ENCODE assay signal across 23 mouse cellular contexts in genomic region chr8:105472983-105473382, GRCm38 (mm10). TPM values are rescaled to one million over a fixed set of nuclear protein-coding genes. Genes with fewer than 3 reads are reported as not detected.
A peak's percentile ranks its signal among the peaks of the same experiment; 100 is the strongest.
DNase-seq lines count a peak whose midpoint lies in the region; ATAC-seq lines count a peak whose summit lies in the region.
"Had no signal": no experiment of that assay in that cellular context is flagged by ENCODE, and none has a peak within 500 bp of the region (broad histone marks: within the 10 kb centered on the region; RNA-seq: fewer than 3 reads in every experiment).

No protein-coding gene starts in this region.

- H3K36me3 ChIP-seq in forebrain, embryonic 10.5 days (replicated peaks), result peaks cover 5% of the 10 kb centered on the region
- H3K36me3 ChIP-seq in forebrain, embryonic 14.5 days (ENCODE audit: control insufficient read depth, insufficient read depth, low read length), result no peaks in the 10 kb centered on the region
- H3K36me3 ChIP-seq in heart, embryonic 10.5 days, result 0 out of 2 replicates have a peak, but pooled peaks cover 7% of the 10 kb centered on the region
- peaks cover 26% of the 10 kb centered on the region for H3K36me3 ChIP-seq in midbrain, embryonic 10.5 days
- H3K36me3 ChIP-seq in midbrain, embryonic 13.5 days, result peaks cover 4% of the 10 kb centered on the region; the same call in 1 of the 2 replicates
- no peaks in the 10 kb centered on the region for H3K36me3 ChIP-seq in intestine, embryonic 16.5 days (ENCODE audit: control insufficient read depth, insufficient read depth, low read length)
- H3K36me3 ChIP-seq: G1E; hindbrain, embryonic 15.5 days had no signal

- H3K27me3 ChIP-seq in forebrain, embryonic 10.5 days (ENCODE audit: poor library complexity, severe bottlenecking), result peaks cover 76% of the 10 kb centered on the region
- H3K27me3 ChIP-seq in forebrain, embryonic 14.5 days (replicated peaks; ENCODE audit: control insufficient read depth, insufficient read depth, low read length), result 0 out of 2 replicates have a peak, but pooled peaks cover 4% of the 10 kb centered on the region
- peaks cover 53% of the 10 kb centered on the region for H3K27me3 ChIP-seq in heart, embryonic 10.5 days (ENCODE audit: insufficient read depth, poor library complexity, severe bottlenecking)
- H3K27me3 ChIP-seq in midbrain, embryonic 10.5 days (ENCODE audit: low read depth, poor library complexity, severe bottlenecking), result peaks cover 71% of the 10 kb centered on the region
- H3K27me3 ChIP-seq in midbrain, embryonic 13.5 days, result peaks cover 14% of the 10 kb centered on the region
- H3K27me3 ChIP-seq in intestine, embryonic 16.5 days (replicated peaks; ENCODE audit: control insufficient read depth, insufficient read depth, low read length), result no peaks in the 10 kb centered on the region; the same call in 1 of the 2 replicates
- H3K27me3 ChIP-seq: CH12.LX; hindbrain, embryonic 15.5 days had no signal

- peaks cover 88% of the 10 kb centered on the region for H3K4me1 ChIP-seq in forebrain, embryonic 10.5 days
- peaks cover 30% of the 10 kb centered on the region for H3K4me1 ChIP-seq in forebrain, embryonic 14.5 days (ENCODE audit: control insufficient read depth, insufficient read depth, low read length)
- H3K4me1 ChIP-seq in heart, embryonic 10.5 days, result peaks cover 75% of the 10 kb centered on the region
- H3K4me1 ChIP-seq in midbrain, embryonic 10.5 days, result peaks cover 90% of the 10 kb centered on the region
- peaks cover 73% of the 10 kb centered on the region for H3K4me1 ChIP-seq in midbrain, embryonic 13.5 days (replicated peaks)
- peaks cover 38% of the 10 kb centered on the region for H3K4me1 ChIP-seq in intestine, embryonic 16.5 days (ENCODE audit: control insufficient read depth, insufficient read depth, low read length)

- ATAC-seq in forebrain, embryonic 14.5 days, result no peak
- no peak for ATAC-seq in midbrain, embryonic 13.5 days
- ATAC-seq in granulocyte monocyte progenitor cell, adult 5-6 weeks (replicated peaks; ENCODE audit: poor library complexity, severe bottlenecking), result peak; percentile 20
- no peak for ATAC-seq in intestine, embryonic 16.5 days
- ATAC-seq: forebrain, postnatal 0 days; inflammation-experienced regulatory T-cells, adult 6 months had no signal

- peak overlapping the region; percentile 18; the same call in 1 of the 2 replicates for H3K4me3 ChIP-seq in forebrain, embryonic 10.5 days
- no peak overlapping the region for H3K4me3 ChIP-seq in forebrain, embryonic 14.5 days (ENCODE audit: low read depth, low read length)
- H3K4me3 ChIP-seq in heart, embryonic 10.5 days, result no peak overlapping the region
- peak overlapping the region; percentile 29; the same call in 1 of the 2 replicates for H3K4me3 ChIP-seq in midbrain, embryonic 10.5 days
- H3K4me3 ChIP-seq in midbrain, embryonic 13.5 days (replicated peaks), result no peak overlapping the region
- no peak overlapping the region for H3K4me3 ChIP-seq in intestine, embryonic 16.5 days (ENCODE audit: low read length)
- H3K4me3 ChIP-seq: embryonic facial prominence, embryonic 12.5 days; forebrain, embryonic 12.5 days; hindbrain, embryonic 15.5 days had no signal

- H3K4me2 ChIP-seq in forebrain, embryonic 14.5 days (ENCODE audit: low read length), result no peak overlapping the region
- no peak overlapping the region for H3K4me2 ChIP-seq in midbrain, embryonic 13.5 days (replicated peaks)
- H3K4me2 ChIP-seq in intestine, embryonic 16.5 days (ENCODE audit: low read depth, low read length), result no peak overlapping the region
- H3K4me2 ChIP-seq: embryonic facial prominence, embryonic 12.5 days; forebrain, embryonic 12.5 days; hindbrain, embryonic 15.5 days had no signal

- peak overlapping the region; percentile 49; the same call in 1 of the 2 replicates for H3K27ac ChIP-seq in forebrain, embryonic 10.5 days
- H3K27ac ChIP-seq in forebrain, embryonic 14.5 days (ENCODE audit: low read depth, low read length), result no peak overlapping the region
- peak overlapping the region; percentile 43; the same call in 1 of the 2 replicates for H3K27ac ChIP-seq in heart, embryonic 10.5 days
- H3K27ac ChIP-seq in midbrain, embryonic 10.5 days (replicated peaks), result peak overlapping the region; percentile 57; the same call in 1 of the 2 replicates
- H3K27ac ChIP-seq in midbrain, embryonic 13.5 days, result no peak overlapping the region
- H3K27ac ChIP-seq in intestine, embryonic 16.5 days (ENCODE audit: low read length), result no peak overlapping the region
- H3K27ac ChIP-seq: embryonic facial prominence, embryonic 12.5 days; kidney, postnatal 0 days had no signal

- no peak overlapping the region for H3K9ac ChIP-seq in forebrain, embryonic 14.5 days (ENCODE audit: low read length)
- H3K9ac ChIP-seq in midbrain, embryonic 13.5 days (replicated peaks), result no peak overlapping the region
- no peak overlapping the region; the same call in 1 of the 2 replicates for H3K9ac ChIP-seq in intestine, embryonic 16.5 days (ENCODE audit: low read depth, low read length)
- H3K9ac ChIP-seq: embryonic facial prominence, embryonic 12.5 days; forebrain, embryonic 12.5 days; forebrain, postnatal 0 days; hindbrain, embryonic 15.5 days had no signal

- WGBS in forebrain, embryonic 10.5 days, result 31% methylated on average over 9 of the region's 9 CpGs
- 53% methylated on average over 9 of the region's 9 CpGs for WGBS in forebrain, embryonic 14.5 days
- 31% methylated on average over 9 of the region's 9 CpGs for WGBS in heart, embryonic 10.5 days
- WGBS in midbrain, embryonic 10.5 days, result 29% methylated on average over 9 of the region's 9 CpGs
- WGBS in midbrain, embryonic 13.5 days, result 52% methylated on average over 9 of the region's 9 CpGs
- 70% methylated on average over 9 of the region's 9 CpGs for WGBS in intestine, embryonic 16.5 days

- no peaks in the 10 kb centered on the region for H3K9me3 ChIP-seq in forebrain, embryonic 10.5 days
- no peaks in the 10 kb centered on the region for H3K9me3 ChIP-seq in forebrain, embryonic 14.5 days (replicated peaks; ENCODE audit: control insufficient read depth, low read length)
- H3K9me3 ChIP-seq in heart, embryonic 10.5 days, result no peaks in the 10 kb centered on the region
- no peaks in the 10 kb centered on the region for H3K9me3 ChIP-seq in midbrain, embryonic 10.5 days (replicated peaks)
- H3K9me3 ChIP-seq in midbrain, embryonic 13.5 days, result no peaks in the 10 kb centered on the region
- H3K9me3 ChIP-seq in intestine, embryonic 16.5 days (ENCODE audit: control insufficient read depth, low read length), result no peaks in the 10 kb centered on the region
- H3K9me3 ChIP-seq: embryonic facial prominence, embryonic 12.5 days; forebrain, embryonic 12.5 days; G1E; hindbrain, embryonic 15.5 days had no signal

- intact Hi-C loops in heart, postnatal 25 days (cut with DNase I), result no loop called here

- no peak for DNase-seq in forebrain, embryonic 10.5 days (ENCODE audit: extremely low spot score, low spot score)
- DNase-seq in forebrain, embryonic 14.5 days (ENCODE audit: low spot score), result no peak
- no peak for DNase-seq in heart, embryonic 10.5 days (ENCODE audit: low spot score)
- no peak for DNase-seq in heart, postnatal 25 days (ENCODE audit: low spot score)
- DNase-seq in midbrain, embryonic 10.5 days (ENCODE audit: low spot score), result no peak
- DNase-seq: adrenal gland, postnatal 10 days; cerebellum, adult 18-20 months; gastrocnemius, postnatal 25 days; kidney, adult 11 months; kidney, adult 9 months had no signal

RNA-seq across cellular contexts. Expression of gene Tppp3, which starts 1.7 kb away (rescaled TPM):
- 23.3 and 23.9 TPM in 2 replicates for polyA plus RNA-seq in forebrain, embryonic 10.5 days (2016; fragmentation: Nextera tagmentation; extraction: Ambion mirVana)
- 49.2 and 57.0 TPM in 2 replicates for polyA plus RNA-seq in forebrain, embryonic 14.5 days (2014; fragmentation: Nextera tagmentation; extraction: Ambion mirVana)
- 25.5 and 28.4 TPM in 2 replicates for polyA plus RNA-seq in heart, embryonic 10.5 days (2016; fragmentation: Nextera tagmentation; extraction: Ambion mirVana)
- 10 to 100 TPM; 51.4 TPM for total RNA-seq in heart, postnatal 25 days (2021)
- 94.4 and 100.0 TPM in 2 replicates for polyA plus RNA-seq in midbrain, embryonic 10.5 days (2016; fragmentation: Nextera tagmentation; extraction: Ambion mirVana)
- polyA plus RNA-seq in midbrain, embryonic 13.5 days (2015; fragmentation: Nextera tagmentation; extraction: Ambion mirVana), result 93.1 and 111 TPM in 2 replicates
- not detected in 2 replicates for total RNA-seq in granulocyte monocyte progenitor cell, adult 5-6 weeks (2014; fragmentation: Nextera tagmentation)
- not detected in 2 replicates for total RNA-seq in granulocyte monocyte progenitor cell, adult 5-6 weeks (2017)
- polyA plus RNA-seq in intestine, embryonic 16.5 days (2015; fragmentation: Nextera tagmentation; extraction: Ambion mirVana), result 41.9 and 42.3 TPM in 2 replicates
- total RNA-seq: G1E had no signal
- polyA plus RNA-seq: G1E had no signal

RNA-seq across cellular contexts. Expression of gene Zdhhc1, which starts 23.7 kb away (rescaled TPM):
- 12.9 and 18.5 TPM in 2 replicates for polyA plus RNA-seq in forebrain, embryonic 10.5 days (2016; fragmentation: Nextera tagmentation; extraction: Ambion mirVana)
- polyA plus RNA-seq in forebrain, embryonic 14.5 days (2014; fragmentation: Nextera tagmentation; extraction: Ambion mirVana), result 15.5 and 22.0 TPM in 2 replicates
- polyA plus RNA-seq in heart, embryonic 10.5 days (2016; fragmentation: Nextera tagmentation; extraction: Ambion mirVana), result 16.1 and 21.6 TPM in 2 replicates
- total RNA-seq in heart, postnatal 25 days (2021), result 10 to 100 TPM; 12.8 to 13.6 TPM
- 18.6 and 24.0 TPM in 2 replicates for polyA plus RNA-seq in midbrain, embryonic 10.5 days (2016; fragmentation: Nextera tagmentation; extraction: Ambion mirVana)
- polyA plus RNA-seq in midbrain, embryonic 13.5 days (2015; fragmentation: Nextera tagmentation; extraction: Ambion mirVana), result 26.2 and 31.3 TPM in 2 replicates
- total RNA-seq in granulocyte monocyte progenitor cell, adult 5-6 weeks (2014; fragmentation: Nextera tagmentation), result 1.8 and 10.4 TPM in 2 replicates
- total RNA-seq in granulocyte monocyte progenitor cell, adult 5-6 weeks (2017), result 3.6 and 4.6 TPM in 2 replicates
- polyA plus RNA-seq in intestine, embryonic 16.5 days (2015; fragmentation: Nextera tagmentation; extraction: Ambion mirVana), result 17.5 and 18.5 TPM in 2 replicates

RNA-seq across cellular contexts. Expression of gene Hsd11b2, which starts 45.6 kb away (rescaled TPM):
- 12.3 and 15.6 TPM in 2 replicates for polyA plus RNA-seq in forebrain, embryonic 10.5 days (2016; fragmentation: Nextera tagmentation; extraction: Ambion mirVana)
- 1.1 and 1.8 TPM in 2 replicates for polyA plus RNA-seq in forebrain, embryonic 14.5 days (2014; fragmentation: Nextera tagmentation; extraction: Ambion mirVana)
- polyA plus RNA-seq in heart, embryonic 10.5 days (2016; fragmentation: Nextera tagmentation; extraction: Ambion mirVana), result 14.8 and 37.5 TPM in 2 replicates
- under 1 TPM; 0.13 to 0.36 TPM for total RNA-seq in heart, postnatal 25 days (2021)
- polyA plus RNA-seq in midbrain, embryonic 10.5 days (2016; fragmentation: Nextera tagmentation; extraction: Ambion mirVana), result 28.8 and 30.2 TPM in 2 replicates
- polyA plus RNA-seq in midbrain, embryonic 13.5 days (2015; fragmentation: Nextera tagmentation; extraction: Ambion mirVana), result 11.6 and 16.9 TPM in 2 replicates
- total RNA-seq in granulocyte monocyte progenitor cell, adult 5-6 weeks (2014; fragmentation: Nextera tagmentation), result not detected in 2 replicates
- not detected in 2 replicates for total RNA-seq in granulocyte monocyte progenitor cell, adult 5-6 weeks (2017)
- 1.9 and 2.3 TPM in 2 replicates for polyA plus RNA-seq in intestine, embryonic 16.5 days (2015; fragmentation: Nextera tagmentation; extraction: Ambion mirVana)
- total RNA-seq: CH12.LX, G1E had no signal
- polyA plus RNA-seq: cortical plate, adult 2 months; G1E; inflammation-experienced regulatory T-cells, adult 6 months had no signal

RNA-seq across cellular contexts. Expression of gene Lrrc36, which starts 59.6 kb away (rescaled TPM):
- polyA plus RNA-seq in forebrain, embryonic 10.5 days (2016; fragmentation: Nextera tagmentation; extraction: Ambion mirVana), result 0.36 and 0.93 TPM in 2 replicates
- 0.22 and 0.43 TPM in 2 replicates for polyA plus RNA-seq in forebrain, embryonic 14.5 days (2014; fragmentation: Nextera tagmentation; extraction: Ambion mirVana)
- polyA plus RNA-seq in heart, embryonic 10.5 days (2016; fragmentation: Nextera tagmentation; extraction: Ambion mirVana), result 0.09 TPM in 1 of 2 replicates, not detected in the other
- total RNA-seq in heart, postnatal 25 days (2021), result under 1 TPM; 0.42 to 0.73 TPM
- 2.6 and 3.7 TPM in 2 replicates for polyA plus RNA-seq in midbrain, embryonic 10.5 days (2016; fragmentation: Nextera tagmentation; extraction: Ambion mirVana)
- 1.5 and 2.4 TPM in 2 replicates for polyA plus RNA-seq in midbrain, embryonic 13.5 days (2015; fragmentation: Nextera tagmentation; extraction: Ambion mirVana)
- 0.36 TPM in 1 of 2 replicates, not detected in the other for total RNA-seq in granulocyte monocyte progenitor cell, adult 5-6 weeks (2014; fragmentation: Nextera tagmentation)
- total RNA-seq in granulocyte monocyte progenitor cell, adult 5-6 weeks (2017), result not detected in 2 replicates
- 0.07 TPM in 1 of 2 replicates, not detected in the other for polyA plus RNA-seq in intestine, embryonic 16.5 days (2015; fragmentation: Nextera tagmentation; extraction: Ambion mirVana)
- total RNA-seq: G1E had no signal
- polyA plus RNA-seq: G1E; inflammation-experienced regulatory T-cells, adult 6 months had no signal

RNA-seq across cellular contexts. Expression of gene Kctd19, which starts 59.7 kb away (rescaled TPM):
- polyA plus RNA-seq in forebrain, embryonic 10.5 days (2016; fragmentation: Nextera tagmentation; extraction: Ambion mirVana), result not detected in 2 replicates
- polyA plus RNA-seq in forebrain, embryonic 14.5 days (2014; fragmentation: Nextera tagmentation; extraction: Ambion mirVana), result 0.09 TPM in 1 of 2 replicates, not detected in the other
- not detected in 2 replicates for polyA plus RNA-seq in heart, embryonic 10.5 days (2016; fragmentation: Nextera tagmentation; extraction: Ambion mirVana)
- total RNA-seq in heart, postnatal 25 days (2021), result under 1 TPM in 1 of 2 experiments, not detected in 1; 0.44 TPM
- 0.07 TPM in 1 of 2 replicates, not detected in the other for polyA plus RNA-seq in midbrain, embryonic 10.5 days (2016; fragmentation: Nextera tagmentation; extraction: Ambion mirVana)
- not detected in 2 replicates for polyA plus RNA-seq in midbrain, embryonic 13.5 days (2015; fragmentation: Nextera tagmentation; extraction: Ambion mirVana)
- total RNA-seq in granulocyte monocyte progenitor cell, adult 5-6 weeks (2014; fragmentation: Nextera tagmentation), result not detected in 2 replicates
- total RNA-seq in granulocyte monocyte progenitor cell, adult 5-6 weeks (2017), result not detected in 2 replicates
- 0.04 TPM in 1 of 2 replicates, not detected in the other for polyA plus RNA-seq in intestine, embryonic 16.5 days (2015; fragmentation: Nextera tagmentation; extraction: Ambion mirVana)
- total RNA-seq: G1E; gastrocnemius, postnatal 25 days had no signal
- polyA plus RNA-seq: cortical plate, adult 2 months; embryonic facial prominence, embryonic 12.5 days; forebrain, embryonic 12.5 days; G1E; hindbrain, embryonic 11.5 days; hindbrain, embryonic 15.5 days; inflammation-experienced regulatory T-cells, adult 6 months; kidney, postnatal 0 days had no signal

Comparison
In these comparisons a context has a peak if more than half of its experiments do, and no peak if none do; other contexts are left out.
1. H3K27ac ChIP-seq: peak in forebrain, embryonic 10.5 days (single experiment), heart, embryonic 10.5 days (single experiment) and midbrain, embryonic 10.5 days (single experiment); none in forebrain, embryonic 14.5 days (single experiment), midbrain, embryonic 13.5 days (single experiment) and intestine, embryonic 16.5 days (single experiment).
2. H3K4me3 ChIP-seq: peak in forebrain, embryonic 10.5 days (single experiment) and midbrain, embryonic 10.5 days (single experiment); none in forebrain, embryonic 14.5 days (single experiment), heart, embryonic 10.5 days (single experiment), midbrain, embryonic 13.5 days (single experiment) and intestine, embryonic 16.5 days (single experiment).